Mouse (Mus musculus) ES-E14 (cell line): ENCODE results near the gene Il33. TPM values are rescaled to one million over a fixed set of nuclear protein-coding genes. Genes with fewer than 3 reads are reported as not detected.

ENCODE experiments used
- DNase-seq: peaks from one replicate; pipeline ENCODE4 v3.0.0-alpha.2; 2013; ENCODE audit warnings: low read depth, low spot score
- H3K27ac ChIP-seq: 2 replicates; pipeline ENCODE4 v1.5.1; 2012; ENCODE audit warnings: low read depth, mild to moderate bottlenecking, low read length, moderate library complexity, mixed read lengths; ENCODE audit not compliant: poor library complexity, insufficient read depth, severe bottlenecking
- H3K36me3 ChIP-seq: 2 replicates; pipeline ENCODE4 v1.6.1; 2012; ENCODE audit warnings: mild to moderate bottlenecking, low read length, moderate library complexity, mixed read lengths; ENCODE audit not compliant: control insufficient read depth, poor library complexity, insufficient read depth, severe bottlenecking
- H3K4me1 ChIP-seq, 2 experiments: fragments of 150-350 bp in 1 of 2; sonication (generic) in 1 of 2; 2 replicates each; pipeline ENCODE4 v1.6.1; 2012; ENCODE audit warnings: low read length in 2 of 2, mild to moderate bottlenecking in 1 of 2, mixed read lengths in 1 of 2; ENCODE audit not compliant: control insufficient read depth in 2 of 2, insufficient read depth in 2 of 2, poor library complexity in 1 of 2
- H3K4me3 ChIP-seq, 2 experiments: fragments of 150-350 bp in 1 of 2; sonication (generic) in 1 of 2; 2 replicates each; pipeline ENCODE4 v1.5.1; 2012; ENCODE audit warnings: low read length in 2 of 2, low read depth in 1 of 2, mild to moderate bottlenecking in 1 of 2, mixed read lengths in 1 of 2; ENCODE audit not compliant: insufficient read depth in 1 of 2, poor library complexity in 1 of 2, severe bottlenecking in 1 of 2
- H3K9ac ChIP-seq: 2 replicates; pipeline ENCODE4 v1.6.1; 2012; ENCODE audit warnings: low read depth, mild to moderate bottlenecking, low read length, mixed read lengths; ENCODE audit not compliant: poor library complexity, insufficient read depth, severe bottlenecking
- H3K9me3 ChIP-seq: fragments of 150-350 bp; sonication (generic); 2 replicates; pipeline ENCODE4 v1.6.1; 2012; ENCODE audit warnings: low read depth, mild to moderate bottlenecking, low read length; ENCODE audit not compliant: control insufficient read depth, insufficient read depth
- CHD2 ChIP-seq: IDR thresholded peaks from 2 replicates; pipeline ENCODE4 v1.6.1; 2014; ENCODE audit warnings: mild to moderate bottlenecking, low read depth, low read length, inconsistent platforms
- HCFC1 ChIP-seq: IDR thresholded peaks from 2 replicates; pipeline ENCODE4 v1.6.1; 2012; ENCODE audit warnings: low read length, inconsistent platforms, borderline replicate concordance; ENCODE audit not compliant: insufficient read depth
- MAFK ChIP-seq: IDR thresholded peaks from 2 replicates; pipeline ENCODE4 v1.6.1; 2014; ENCODE audit warnings: mild to moderate bottlenecking, low read depth, low read length, inconsistent platforms; ENCODE audit not compliant: insufficient read depth
- ZC3H11A ChIP-seq: IDR thresholded peaks from 2 replicates; pipeline ENCODE4 v1.6.1; 2012; ENCODE audit warnings: low read depth, mild to moderate bottlenecking, inconsistent platforms, low read length, borderline replicate concordance
- ZNF384 ChIP-seq: IDR thresholded peaks from 2 replicates; pipeline ENCODE4 v1.6.1; 2012; ENCODE audit warnings: low read depth, low read length, inconsistent platforms
- in situ Hi-C, 2 experiments: fragments of 600-800 bp; cut with MboI; formaldehyde crosslinking; loops; one replicate each; pipeline ENCODE4 v1.15.1; 2025; ENCODE audit warnings: low sequenced_read_pairs in 2 of 2, inconsistent platforms in 1 of 2; ENCODE audit not compliant: unreplicated experiment in 2 of 2
- total RNA-seq: library from RNA; depleted of rRNA; stranded (reverse); fragments of 300-350 nt; gene quantifications from 2 replicates; pipeline ENCODE4 v1.2.3, GENCODE M21; 2012

Il33 gene
- total RNA-seq, 1 experiment = 1.6 TPM

DNA sequence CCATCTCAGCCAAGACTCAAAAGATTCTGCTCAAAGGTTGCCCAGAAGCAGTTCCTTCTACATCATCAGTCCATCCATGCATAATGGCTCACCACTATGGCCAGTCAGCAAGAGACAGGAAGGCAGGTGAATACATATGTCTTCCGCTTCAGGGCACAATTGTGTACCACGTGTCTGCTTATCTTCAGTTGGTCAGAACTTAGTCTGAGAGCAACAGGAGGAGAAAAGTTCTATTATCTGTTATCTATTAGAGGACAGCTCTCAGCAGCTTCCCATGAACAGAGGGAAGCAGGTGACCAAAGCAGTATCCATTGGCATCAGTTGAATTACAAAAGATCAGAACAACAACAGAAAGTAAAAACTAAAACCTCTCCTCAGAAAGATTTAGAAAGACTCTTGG lies 30.5 kb downstream of the Il33 start:
- TF ChIP-seq HCFC1 (no peak), ZNF384 (no peak), ZC3H11A (no peak), CHD2 (no peak), MAFK (no peak)
- Histone ChIP-seq H3K27ac (no peak overlapping the region), H3K9ac (no peak overlapping the region), H3K9me3 (no peaks in the 10 kb centered on the region), H3K4me3 (no peak overlapping the region), H3K4me1 (no peaks in the 10 kb centered on the region), H3K36me3 (no peaks in the 10 kb centered on the region)
- in situ Hi-C loops = no loop called here
- no peak for DNase-seq

DNA sequence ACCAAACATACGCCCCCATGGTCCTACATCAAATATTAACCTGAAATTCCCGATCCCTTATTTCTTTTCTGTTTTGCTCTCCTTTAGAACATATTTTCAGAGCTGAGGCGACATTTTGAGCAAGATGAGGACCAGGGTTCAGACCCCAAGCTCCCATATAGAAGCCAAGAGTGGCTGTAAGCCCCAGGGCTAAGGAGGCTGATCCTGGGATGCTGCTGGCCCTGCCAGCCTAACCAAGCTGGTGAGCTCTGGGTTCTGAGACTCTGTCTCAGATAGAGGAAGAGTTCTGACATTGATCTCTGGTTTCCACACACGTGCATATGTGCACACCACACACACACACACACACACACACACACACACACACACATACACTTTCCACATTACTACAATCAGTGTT lies 36.0 kb downstream of the Il33 start:
- no peak overlapping the region for H3K9ac ChIP-seq
- H3K27ac ChIP-seq = no peak overlapping the region
- no peak overlapping the region for H3K4me3 ChIP-seq
- in situ Hi-C loops = no loop called here
- no peaks in the 10 kb centered on the region for H3K36me3 ChIP-seq
- no peaks in the 10 kb centered on the region for H3K4me1 ChIP-seq
- TF ChIP-seq ZNF384 (no peak), CHD2 (no peak), HCFC1 (no peak), ZC3H11A (no peak), MAFK (no peak)
- no peaks in the 10 kb centered on the region for H3K9me3 ChIP-seq
- DNase-seq = no peak

DNA sequence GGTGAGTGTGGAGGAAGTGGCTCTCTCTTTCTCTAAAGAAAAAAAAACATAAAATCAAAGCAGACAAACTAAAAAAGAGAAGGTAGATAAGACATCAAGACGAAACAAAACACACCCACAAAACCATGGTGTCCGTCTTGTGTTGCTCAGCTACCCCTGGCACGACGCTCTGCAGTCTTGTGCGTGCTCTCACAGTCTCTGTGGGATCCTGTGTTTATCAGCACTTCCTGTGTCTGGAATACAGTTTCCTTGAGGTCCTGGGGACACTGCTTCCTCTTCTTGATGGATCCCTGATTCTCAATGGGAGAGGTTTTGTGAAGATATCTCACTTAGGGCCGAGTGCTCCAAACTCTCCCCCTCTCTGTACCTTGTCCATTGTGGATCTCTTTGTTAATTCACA lies 36.9 kb downstream of the Il33 start:
- in situ Hi-C loops = no loop called here
- DNase-seq = no peak

DNA sequence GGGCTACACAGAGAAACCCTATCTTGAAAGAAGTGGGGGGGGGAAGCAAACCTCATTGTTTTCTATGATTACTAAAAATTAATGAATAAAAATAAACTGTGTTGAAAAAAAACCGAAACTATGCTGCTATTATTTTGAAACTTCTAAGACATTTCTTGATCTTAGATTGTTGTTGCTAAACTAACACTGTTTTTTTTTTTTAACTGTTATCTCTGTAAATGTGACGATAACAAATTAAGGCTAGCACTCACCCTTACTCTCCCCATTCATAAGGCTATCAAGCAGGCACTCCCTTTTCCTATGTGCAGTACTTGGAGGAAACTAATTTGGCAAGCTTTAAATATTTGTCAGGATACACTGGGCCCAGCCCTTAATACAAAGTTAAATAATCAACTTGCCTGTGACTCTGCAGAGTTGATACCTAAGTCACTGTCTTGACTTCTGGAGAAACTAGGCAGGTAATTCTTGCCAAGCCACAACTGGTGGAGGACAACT lies 38.7 kb downstream of the Il33 start:
- in situ Hi-C loops = no loop called here
- H3K36me3 ChIP-seq = no peaks in the 10 kb centered on the region
- H3K27ac ChIP-seq = no peak overlapping the region
- no peak for DNase-seq
- no peak for TF ChIP-seq ZNF384
- TF ChIP-seq ZC3H11A = no peak
- no peak for TF ChIP-seq CHD2
- TF ChIP-seq MAFK = no peak
- TF ChIP-seq HCFC1 = no peak
- no peaks in the 10 kb centered on the region for H3K4me1 ChIP-seq
- H3K4me3 ChIP-seq = no peak overlapping the region
- H3K9ac ChIP-seq = no peak overlapping the region
- H3K9me3 ChIP-seq = no peaks in the 10 kb centered on the region

More for the DNA sequence above, 36.9 kb downstream of the Il33 start:
- no peaks in the 10 kb centered on the region for H3K36me3 ChIP-seq
- H3K9me3 ChIP-seq = no peaks in the 10 kb centered on the region
- H3K4me3 ChIP-seq = no peak overlapping the region
- no peaks in the 10 kb centered on the region for H3K4me1 ChIP-seq
- H3K27ac ChIP-seq = no peak overlapping the region
- H3K9ac ChIP-seq = no peak overlapping the region
- TF ChIP-seq CHD2 (no peak), ZNF384 (no peak), ZC3H11A (no peak), MAFK (no peak), HCFC1 (no peak)

DNA sequence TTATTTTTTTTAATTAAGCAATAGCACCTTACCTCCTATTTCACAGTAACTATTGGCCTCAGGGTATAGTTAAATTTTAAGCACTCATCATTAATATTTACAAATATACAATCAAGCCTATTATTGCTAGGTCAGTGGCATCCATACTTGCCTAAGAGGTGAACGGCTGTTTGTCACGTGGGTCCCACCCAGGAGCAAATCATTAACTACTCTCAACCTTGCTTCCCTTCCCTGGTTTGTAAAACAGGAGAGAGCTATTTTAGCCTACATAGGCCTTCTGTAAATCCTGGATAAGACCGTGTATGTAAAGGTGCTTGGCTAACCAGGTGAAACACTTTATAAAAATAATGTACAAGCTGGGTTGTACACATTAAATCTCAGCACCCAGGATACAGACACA lies 43.0 kb downstream of the Il33 start:
- H3K4me1 ChIP-seq = no peaks in the 10 kb centered on the region
- no peak for DNase-seq
- no peak overlapping the region for H3K9ac ChIP-seq
- in situ Hi-C loops = no loop called here
- H3K36me3 ChIP-seq = no peaks in the 10 kb centered on the region
- no peak overlapping the region for H3K4me3 ChIP-seq
- TF ChIP-seq MAFK = no peak
- TF ChIP-seq CHD2 = no peak
- TF ChIP-seq HCFC1 = no peak
- no peak for TF ChIP-seq ZC3H11A
- no peak for TF ChIP-seq ZNF384
- H3K27ac ChIP-seq = no peak overlapping the region
- no peaks in the 10 kb centered on the region for H3K9me3 ChIP-seq
